ENCODE assay signal across 10 mouse cellular contexts in the genomic region with DNA sequence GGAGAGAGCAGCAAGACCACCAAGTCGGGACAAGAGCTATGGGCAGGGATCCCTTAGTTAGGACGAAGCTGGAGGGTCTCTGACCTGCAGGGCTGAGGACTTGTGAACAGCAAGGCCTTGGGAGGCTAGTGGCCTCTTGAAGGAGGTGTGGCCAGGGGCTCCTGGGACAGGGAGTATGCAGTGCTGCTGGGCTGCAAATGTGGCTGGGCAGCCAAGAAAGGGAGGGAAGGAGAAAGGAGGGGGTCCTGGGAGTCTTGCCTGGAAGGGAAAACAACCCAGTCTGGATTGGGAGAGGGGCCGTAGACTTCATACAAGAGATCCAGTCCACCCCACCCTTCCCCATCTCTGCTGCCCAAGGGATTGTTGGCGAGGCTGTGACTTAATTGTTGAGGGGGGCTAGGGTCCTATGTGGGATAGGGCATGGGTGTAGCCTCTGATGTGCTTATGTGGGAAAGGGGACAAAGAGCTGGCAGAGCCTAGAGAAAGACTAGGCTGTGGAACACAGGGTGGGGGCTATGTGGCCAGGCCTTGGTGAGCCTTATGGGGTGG. TPM values are rescaled to one million over a fixed set of nuclear protein-coding genes. Genes with fewer than 3 reads are reported as not detected.
DNase-seq lines count a peak whose midpoint lies in the region; ATAC-seq and TF ChIP-seq lines count a peak whose summit lies in the region.
"Had no signal": no experiment of that assay in that cellular context is flagged by ENCODE, and none has a peak within 500 bp of the region (broad histone marks: within the 10 kb centered on the region; RNA-seq: fewer than 3 reads in every experiment).

No protein-coding gene starts in this region.

- H3K4me2 ChIP-seq in forebrain, embryonic 11.5 days (ENCODE audit: low read depth, low read length, severe bottlenecking), result no peak overlapping the region; the same call in 1 of the 2 replicates
- no peak overlapping the region for H3K4me2 ChIP-seq in forebrain, postnatal 0 days (ENCODE audit: low read depth)
- H3K4me2 ChIP-seq in hindbrain, embryonic 13.5 days, result peak overlapping the region; percentile 72; the same call in 1 of the 2 replicates
- no peak overlapping the region for H3K4me2 ChIP-seq in midbrain, embryonic 11.5 days

- no peaks in the 10 kb centered on the region for H3K36me3 ChIP-seq in forebrain, embryonic 11.5 days (ENCODE audit: control insufficient read depth, insufficient read depth, low read length)
- H3K36me3 ChIP-seq in forebrain, postnatal 0 days (ENCODE audit: insufficient read depth), result peaks cover 5% of the 10 kb centered on the region; the same call in 1 of the 2 replicates
- H3K36me3 ChIP-seq in embryonic facial prominence, embryonic 10.5 days (replicated peaks), result peaks cover 14% of the 10 kb centered on the region
- peaks cover 10% of the 10 kb centered on the region for H3K36me3 ChIP-seq in hindbrain, embryonic 13.5 days
- H3K36me3 ChIP-seq in midbrain, embryonic 11.5 days (ENCODE audit: control insufficient read depth, insufficient read depth, low read length), result peaks cover 3% of the 10 kb centered on the region; the same call in 1 of the 2 replicates

- no peak overlapping the region for H3K27ac ChIP-seq in forebrain, embryonic 11.5 days (ENCODE audit: low read depth, low read length)
- H3K27ac ChIP-seq in forebrain, postnatal 0 days (ENCODE audit: low read depth, low read length), result no peak overlapping the region
- peak overlapping the region; percentile 97 for H3K27ac ChIP-seq in embryonic facial prominence, embryonic 10.5 days (replicated peaks)
- H3K27ac ChIP-seq in hindbrain, embryonic 13.5 days, result peak overlapping the region; percentile 74; the same call in 1 of the 2 replicates
- H3K27ac ChIP-seq in midbrain, embryonic 11.5 days (ENCODE audit: low read depth, low read length), result no peak overlapping the region

- peaks cover 6% of the 10 kb centered on the region; the same call in 1 of the 2 replicates for H3K4me1 ChIP-seq in forebrain, embryonic 11.5 days (replicated peaks; ENCODE audit: control insufficient read depth, insufficient read depth, low read length)
- 0 out of 2 replicates have a peak, but pooled peaks cover 4% of the 10 kb centered on the region for H3K4me1 ChIP-seq in forebrain, postnatal 0 days (ENCODE audit: insufficient read depth)
- H3K4me1 ChIP-seq in embryonic facial prominence, embryonic 10.5 days, result peaks cover 61% of the 10 kb centered on the region
- H3K4me1 ChIP-seq in hindbrain, embryonic 13.5 days (replicated peaks), result peaks cover 22% of the 10 kb centered on the region
- peaks cover 11% of the 10 kb centered on the region for H3K4me1 ChIP-seq in midbrain, embryonic 11.5 days (ENCODE audit: control insufficient read depth, insufficient read depth, low read length)

- no peak overlapping the region for H3K4me3 ChIP-seq in forebrain, embryonic 11.5 days (ENCODE audit: low read depth, low read length)
- H3K4me3 ChIP-seq in forebrain, postnatal 0 days (ENCODE audit: low read depth, low read length), result no peak overlapping the region
- peak overlapping the region; percentile 76 for H3K4me3 ChIP-seq in embryonic facial prominence, embryonic 10.5 days
- no peak overlapping the region for H3K4me3 ChIP-seq in hindbrain, embryonic 13.5 days
- no peak overlapping the region for H3K4me3 ChIP-seq in midbrain, embryonic 11.5 days (ENCODE audit: low read depth, low read length)

- no peak for DNase-seq in forebrain, embryonic 11.5 days (ENCODE audit: low spot score)
- DNase-seq in forebrain, postnatal 0 days, result no peak
- no peak for DNase-seq in embryonic facial prominence, embryonic 10.5 days (ENCODE audit: low spot score)
- no peak for DNase-seq in midbrain, embryonic 11.5 days (ENCODE audit: low spot score, missing footprints)
- no peak for DNase-seq in layer of hippocampus, postnatal 25 days (ENCODE audit: extremely low spot score in 1 of 2, low spot score in 1 of 2)
- no peak for DNase-seq in right cerebral cortex, postnatal 14 days
- DNase-seq in thymus, postnatal 25 days, result no peak
- DNase-seq: adrenal gland, postnatal 14 days; left cerebral cortex, postnatal 4 days had no signal

- ATAC-seq in forebrain, embryonic 11.5 days (replicated peaks; ENCODE audit: low FRiP score), result peak; percentile 4; the same call in 1 of the 2 replicates
- ATAC-seq in forebrain, postnatal 0 days, result no peak; the same call in 1 of the 2 replicates
- no peak for ATAC-seq in hindbrain, embryonic 13.5 days (ENCODE audit: low FRiP score)
- ATAC-seq in midbrain, embryonic 11.5 days (ENCODE audit: low FRiP score), result peak; percentile 28

- H3K9me3 ChIP-seq in forebrain, embryonic 11.5 days (ENCODE audit: control insufficient read depth, low read length), result no peaks in the 10 kb centered on the region
- no peaks in the 10 kb centered on the region for H3K9me3 ChIP-seq in forebrain, postnatal 0 days (ENCODE audit: low read length)
- no peaks in the 10 kb centered on the region for H3K9me3 ChIP-seq in embryonic facial prominence, embryonic 10.5 days
- H3K9me3 ChIP-seq in hindbrain, embryonic 13.5 days, result no peaks in the 10 kb centered on the region
- H3K9me3 ChIP-seq in midbrain, embryonic 11.5 days (ENCODE audit: control insufficient read depth, low read length), result no peaks in the 10 kb centered on the region

- H3K27me3 ChIP-seq in forebrain, embryonic 11.5 days (ENCODE audit: control insufficient read depth, insufficient read depth, low read length), result no peaks in the 10 kb centered on the region
- H3K27me3 ChIP-seq in forebrain, postnatal 0 days (ENCODE audit: insufficient read depth, low read length), result no peaks in the 10 kb centered on the region; the same call in 1 of the 2 replicates
- H3K27me3 ChIP-seq in embryonic facial prominence, embryonic 10.5 days (replicated peaks; ENCODE audit: low read depth, poor library complexity, severe bottlenecking), result no peaks in the 10 kb centered on the region
- no peaks in the 10 kb centered on the region for H3K27me3 ChIP-seq in hindbrain, embryonic 13.5 days
- H3K27me3 ChIP-seq in midbrain, embryonic 11.5 days (ENCODE audit: control insufficient read depth, insufficient read depth, low read length), result no peaks in the 10 kb centered on the region

- H3K9ac ChIP-seq in forebrain, embryonic 11.5 days (ENCODE audit: low read length), result no peak overlapping the region
- no peak overlapping the region for H3K9ac ChIP-seq in forebrain, postnatal 0 days
- no peak overlapping the region; the same call in 1 of the 2 replicates for H3K9ac ChIP-seq in hindbrain, embryonic 13.5 days
- peak overlapping the region; percentile 57; the same call in 1 of the 2 replicates for H3K9ac ChIP-seq in midbrain, embryonic 11.5 days (ENCODE audit: low read length)

- 87% methylated on average over 4 of the region's 4 CpGs for WGBS in forebrain, embryonic 11.5 days
- WGBS in forebrain, postnatal 0 days, result 85% methylated on average over 4 of the region's 4 CpGs
- 79% methylated on average over 4 of the region's 4 CpGs for WGBS in embryonic facial prominence, embryonic 10.5 days
- WGBS in hindbrain, embryonic 13.5 days, result 86% methylated on average over 4 of the region's 4 CpGs
- 85% methylated on average over 4 of the region's 4 CpGs for WGBS in midbrain, embryonic 11.5 days

- TF ChIP-seq CTCF in forebrain, postnatal 0 days (IDR thresholded peaks at IDR 0.05; ENCODE audit: low read depth), result no peak

RNA-seq across cellular contexts. Expression of gene Mrpl23, which starts 0.4 kb away (rescaled TPM):
- 18.3 and 18.7 TPM in 2 replicates for polyA plus RNA-seq in forebrain, embryonic 11.5 days (2014; fragmentation: Nextera tagmentation; extraction: Ambion mirVana)
- total RNA-seq in forebrain, postnatal 0 days (2014; rRNA removed), result 44.8 and 73.5 TPM in 2 replicates
- polyA plus RNA-seq in forebrain, postnatal 0 days (2015; fragmentation: Nextera tagmentation; extraction: Ambion mirVana), result 25.5 and 27.9 TPM in 2 replicates
- polyA plus RNA-seq in embryonic facial prominence, embryonic 10.5 days (2016; fragmentation: Nextera tagmentation; extraction: Ambion mirVana), result 18.1 and 22.4 TPM in 2 replicates
- 16.9 and 19.5 TPM in 2 replicates for polyA plus RNA-seq in hindbrain, embryonic 13.5 days (2015; fragmentation: Nextera tagmentation; extraction: Ambion mirVana)
- polyA plus RNA-seq in midbrain, embryonic 11.5 days (2014; fragmentation: Nextera tagmentation; extraction: Ambion mirVana), result 13.9 and 16.6 TPM in 2 replicates
- 1 to 10 TPM; 5.8 to 6.7 TPM for total RNA-seq in layer of hippocampus, postnatal 25 days (2021)

RNA-seq across cellular contexts. Expression of gene Tnnt3, which starts 33.4 kb away (rescaled TPM):
- 1.00 and 1.0 TPM in 2 replicates for polyA plus RNA-seq in forebrain, embryonic 11.5 days (2014; fragmentation: Nextera tagmentation; extraction: Ambion mirVana)
- total RNA-seq in forebrain, postnatal 0 days (2014; rRNA removed), result 1.2 and 1.6 TPM in 2 replicates
- 1.2 and 1.4 TPM in 2 replicates for polyA plus RNA-seq in forebrain, postnatal 0 days (2015; fragmentation: Nextera tagmentation; extraction: Ambion mirVana)
- 1.4 and 1.6 TPM in 2 replicates for polyA plus RNA-seq in embryonic facial prominence, embryonic 10.5 days (2016; fragmentation: Nextera tagmentation; extraction: Ambion mirVana)
- 1.1 and 2.5 TPM in 2 replicates for polyA plus RNA-seq in hindbrain, embryonic 13.5 days (2015; fragmentation: Nextera tagmentation; extraction: Ambion mirVana)
- 0.77 and 2.0 TPM in 2 replicates for polyA plus RNA-seq in midbrain, embryonic 11.5 days (2014; fragmentation: Nextera tagmentation; extraction: Ambion mirVana)
- total RNA-seq in layer of hippocampus, postnatal 25 days (2021), result not detected

Comparison
In these comparisons a context has a peak if more than half of its experiments do, and no peak if none do; other contexts are left out.
1. ATAC-seq: peak in forebrain, embryonic 11.5 days (single experiment) and midbrain, embryonic 11.5 days (single experiment); none in forebrain, postnatal 0 days (single experiment) and hindbrain, embryonic 13.5 days (single experiment).
2. H3K27ac ChIP-seq: peak in embryonic facial prominence, embryonic 10.5 days (single experiment) and hindbrain, embryonic 13.5 days (single experiment); none in forebrain, embryonic 11.5 days (single experiment), forebrain, postnatal 0 days (single experiment) and midbrain, embryonic 11.5 days (single experiment).